Mouse (Mus musculus) forebrain, embryonic 16.5 days (tissue): ENCODE measurements around the gene Card14. TPM values are rescaled to one million over a fixed set of nuclear protein-coding genes. Genes with fewer than 3 reads are reported as not detected.

Experiments used
- ATAC-seq: fragments of 200-750 bp; cut with Nextera tagmentation; 2 replicates; pipeline ENCODE4 v1.8.0; 2017; ENCODE audit warnings: mild to moderate bottlenecking, moderate library complexity
- H3K27ac ChIP-seq: fragments of 300-500 bp; sonication (generic); 2 replicates; pipeline ENCODE4 v1.5.1; 2014; ENCODE audit warnings: low read length, control low read depth
- H3K27me3 ChIP-seq: fragments of 300-500 bp; sonication (generic); replicated peaks from 2 replicates; pipeline ENCODE4 v1.6.1; 2014; ENCODE audit warnings: low read length; ENCODE audit not compliant: control insufficient read depth, insufficient read depth
- H3K36me3 ChIP-seq: fragments of 300-500 bp; sonication (generic); 2 replicates; pipeline ENCODE4 v1.6.1; 2014; ENCODE audit not compliant: control insufficient read depth, insufficient read depth
- H3K4me1 ChIP-seq: fragments of 300-500 bp; sonication (generic); replicated peaks from 2 replicates; pipeline ENCODE4 v1.6.1; 2014; ENCODE audit warnings: low read length; ENCODE audit not compliant: control insufficient read depth, insufficient read depth
- H3K4me2 ChIP-seq: fragments of 300-500 bp; sonication (generic); 2 replicates; pipeline ENCODE4 v1.6.1; 2014; ENCODE audit warnings: mild to moderate bottlenecking, low read length, control low read depth
- H3K4me3 ChIP-seq: fragments of 300-500 bp; sonication (generic); replicated peaks from 2 replicates; pipeline ENCODE4 v1.5.1; 2014; ENCODE audit warnings: mild to moderate bottlenecking, low read length, control low read depth
- H3K9ac ChIP-seq: fragments of 300-500 bp; sonication (generic); replicated peaks from 2 replicates; pipeline ENCODE4 v1.6.1; 2014; ENCODE audit warnings: low read depth, low read length, control low read depth
- H3K9me3 ChIP-seq: fragments of 300-500 bp; sonication (generic); 2 replicates; pipeline ENCODE4 v1.6.1; 2016; ENCODE audit warnings: low read length; ENCODE audit not compliant: control insufficient read depth
- WGBS: fragments of 180-500 bp; shearing (Covaris S2); extraction: QIAGEN DNeasy Blood & Tissue Kit; methylation state at CpG from one replicate; pipeline ENCODE4 v1.1.7; 2014; 5-methylcytosine and 5-hydroxymethylcytosine counted together
- microRNA counts: library from miRNA; unstranded; fragments of <30 nt; microRNA quantifications from one replicate; lab custom pipeline; 2016
- microRNA-seq: library from miRNA; unstranded; fragments of <30 nt; microRNA quantifications from one replicate; pipeline ENCODE4, GENCODE M21; 2017
- polyA plus RNA-seq: library from polyadenylated mRNA; unstranded; fragments of >200 nt; fragmentation: Nextera tagmentation; extraction: Ambion mirVana; gene quantifications from 2 replicates; pipeline ENCODE4 v1.2.1, GENCODE M21; 2015

Card14 gene
- polyA plus RNA-seq, 1 experiment from 2014 or later, result 0.13 TPM

- H3K4me1 ChIP-seq, result peaks cover 22% of the 10 kb centered on the region
- H3K27me3 ChIP-seq, result peaks cover 38% of the 10 kb centered on the region
- H3K9ac ChIP-seq, result peak overlapping the region; percentile 55
- H3K9me3 ChIP-seq, result no peaks in the 10 kb centered on the region
- peak overlapping the region; percentile 51 for H3K4me3 ChIP-seq
- ATAC-seq, result peak; percentile 45; the same call in 1 of the 2 replicates
- no peak overlapping the region for H3K27ac ChIP-seq
- no peaks in the 10 kb centered on the region for H3K36me3 ChIP-seq
- H3K4me2 ChIP-seq, result peak overlapping the region; percentile 84
- 4% methylated on average over 53 of the region's 53 CpGs for WGBS
Measured at GRCm38 (mm10) chr11:119390271-119391231, 83.0 kb downstream of the Card14 start.

DNA sequence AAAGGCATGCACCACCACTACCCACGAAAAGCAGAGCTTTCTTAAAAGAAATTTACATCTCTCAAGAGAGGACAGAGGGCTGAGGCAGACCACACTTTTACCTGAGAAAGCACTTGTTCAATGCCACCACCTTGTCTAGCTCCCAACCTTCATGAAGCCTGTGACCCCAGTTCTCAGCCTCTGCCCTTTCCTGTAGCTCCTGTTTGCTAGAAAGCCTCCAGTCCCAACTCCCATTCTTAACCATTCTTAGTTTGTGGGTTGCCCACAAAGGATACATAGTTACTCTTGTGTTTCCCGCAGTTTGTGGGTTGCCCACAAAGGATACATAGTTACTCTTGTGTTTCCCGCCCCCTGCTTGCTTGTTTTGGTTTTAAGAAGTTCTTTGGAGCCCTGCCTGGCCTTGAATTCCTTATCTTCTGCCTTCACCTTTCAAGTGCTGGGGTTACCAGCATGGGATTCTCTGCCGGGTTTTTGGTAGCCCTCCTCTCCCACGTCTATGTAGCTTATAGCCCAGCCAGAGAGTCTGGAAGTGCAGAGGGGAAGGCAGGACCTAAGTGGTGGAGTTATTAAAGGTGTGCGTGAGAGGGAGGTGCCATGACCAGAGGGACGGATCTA, 83.9 kb downstream of the Card14 start:
- no peak overlapping the region for H3K4me3 ChIP-seq
- no peaks in the 10 kb centered on the region for H3K9me3 ChIP-seq
- H3K27me3 ChIP-seq, result peaks cover 38% of the 10 kb centered on the region
- 38% methylated on average over 7 of the region's 7 CpGs for WGBS
- ATAC-seq, result no peak
- no peaks in the 10 kb centered on the region for H3K36me3 ChIP-seq
- H3K4me2 ChIP-seq, result no peak overlapping the region
- H3K27ac ChIP-seq, result no peak overlapping the region
- no peak overlapping the region for H3K9ac ChIP-seq
- peaks cover 22% of the 10 kb centered on the region for H3K4me1 ChIP-seq

- H3K36me3 ChIP-seq, result no peaks in the 10 kb centered on the region
- no peak overlapping the region for H3K27ac ChIP-seq
- no peaks in the 10 kb centered on the region for H3K9me3 ChIP-seq
- peaks cover 38% of the 10 kb centered on the region for H3K27me3 ChIP-seq
- H3K9ac ChIP-seq, result no peak overlapping the region
- 12% methylated on average over 11 of the region's 12 CpGs for WGBS
- no peak overlapping the region for H3K4me3 ChIP-seq
- H3K4me2 ChIP-seq, result peak overlapping the region; percentile 62
- ATAC-seq, result no peak
- H3K4me1 ChIP-seq, result peaks cover 22% of the 10 kb centered on the region
Measured at GRCm38 (mm10) chr11:119392001-119392614, 84.5 kb downstream of the Card14 start.

DNA sequence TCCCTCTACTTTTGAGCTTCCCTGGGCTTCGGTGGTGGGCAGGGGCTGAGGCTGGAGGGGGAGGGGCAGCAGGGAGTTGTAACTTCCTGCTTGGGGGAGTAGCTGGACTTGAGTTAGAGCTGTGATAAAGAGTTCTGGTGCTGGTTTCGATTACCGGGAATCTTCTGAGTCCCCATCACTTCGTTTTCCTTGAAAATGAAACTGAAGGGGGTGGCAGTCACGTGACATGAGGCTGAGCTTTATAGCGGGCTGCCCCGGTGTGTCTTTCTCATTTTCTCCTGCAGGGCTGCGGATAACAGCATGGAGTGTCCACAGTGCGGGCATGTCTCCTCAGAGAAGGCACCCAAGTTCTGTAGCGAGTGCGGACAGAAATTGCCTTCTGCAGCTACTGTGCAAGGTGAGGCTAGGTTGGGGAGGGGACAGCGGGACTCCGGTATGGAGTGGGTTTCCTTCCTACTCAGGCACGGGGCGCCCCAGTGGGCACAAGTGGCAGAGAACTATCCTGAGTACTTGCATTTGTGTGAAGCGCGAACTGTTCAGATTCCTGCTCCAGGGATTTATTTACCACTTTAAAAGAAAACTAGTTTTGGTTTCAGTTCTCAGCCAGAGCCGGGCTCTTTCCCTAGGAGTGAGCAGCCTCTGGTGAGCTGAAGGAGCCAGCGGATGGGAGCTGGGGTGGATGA, 85.4 kb downstream of the Card14 start, which contains the start of gene Rnf213:
Gene Rnf213, plus strand, starts transcription at position 301 of the 683 bp plus-strand sequence.
- peak within 1 kb of the TSS; percentile 62 for H3K4me2 ChIP-seq
- peaks cover 38% of the 10 kb centered on the region for H3K27me3 ChIP-seq
- peaks cover 22% of the 10 kb centered on the region for H3K4me1 ChIP-seq
- H3K36me3 ChIP-seq, result no peaks in the 10 kb centered on the region
- peak within 1 kb of the TSS; percentile 45 for H3K4me3 ChIP-seq
- H3K9ac ChIP-seq, result peak within 1 kb of the TSS; percentile 48
- no peak within 1 kb of the TSS for H3K27ac ChIP-seq
- H3K9me3 ChIP-seq, result no peaks in the 10 kb centered on the region
- 1% methylated on average over 19 of the region's 19 CpGs for WGBS
- 0 out of 2 replicates have a peak, but pooled peaks have one; percentile 33 for ATAC-seq

- no peak overlapping the region for H3K9ac ChIP-seq
- peak overlapping the region; percentile 45 for H3K4me3 ChIP-seq
- ATAC-seq, result no peak
- H3K9me3 ChIP-seq, result no peaks in the 10 kb centered on the region
- H3K27ac ChIP-seq, result no peak overlapping the region
- peaks cover 38% of the 10 kb centered on the region for H3K27me3 ChIP-seq
- H3K36me3 ChIP-seq, result no peaks in the 10 kb centered on the region
- H3K4me2 ChIP-seq, result peak overlapping the region; percentile 62
- H3K4me1 ChIP-seq, result peaks cover 22% of the 10 kb centered on the region
- 29% methylated on average over 7 of the region's 7 CpGs for WGBS
Measured at GRCm38 (mm10) chr11:119393483-119393804, 85.9 kb downstream of the Card14 start.

DNA sequence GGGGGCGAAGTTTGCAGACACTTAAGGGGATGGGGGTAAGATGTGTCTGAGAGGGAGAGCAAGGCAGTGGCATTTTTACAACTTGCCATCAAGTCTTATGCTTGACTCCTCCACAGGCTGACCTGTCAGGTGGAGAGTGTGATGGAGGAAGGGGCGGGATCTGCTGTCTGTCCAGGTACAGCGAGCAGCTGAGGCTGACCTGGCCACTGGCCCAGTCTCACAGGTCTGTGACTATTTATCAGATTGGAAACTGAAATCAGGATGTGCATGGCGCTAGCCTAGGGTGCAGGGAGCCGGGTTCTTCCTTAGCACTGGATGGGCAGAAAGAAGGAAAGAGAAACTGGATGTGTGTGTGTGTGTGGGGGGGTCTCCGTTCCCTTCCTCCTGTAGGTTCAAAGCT, 86.6 kb downstream of the Card14 start:
- Histone ChIP-seq H3K4me3 (no peak overlapping the region), H3K9me3 (no peaks in the 10 kb centered on the region), H3K36me3 (no peaks in the 10 kb centered on the region), H3K27ac (no peak overlapping the region), H3K27me3 (peaks cover 34% of the 10 kb centered on the region), H3K4me1 (peaks cover 22% of the 10 kb centered on the region), H3K4me2 (no peak overlapping the region), H3K9ac (no peak overlapping the region)
- WGBS, result 61% methylated on average over 6 of the region's 6 CpGs
- no peak for ATAC-seq

MicroRNAs encoded within 50 kb of the gene (microRNA counts, 519-probe panel; counts per million panel counts)
- not detected for microRNA mmu-miR-1932 (lab: Ali Mortazavi, UCI)

Small RNA genes lying within 50 kb of the gene (microRNA-seq; reads per million reads assigned to microRNA genes)
- gene Mir1932, result not detected

Other genes starting within 250 kb of the Card14 start
- 18.1 and 18.5 TPM in 2 replicates for gene Cbx4, start 221.5 kb upstream of the Card14 start, polyA plus RNA-seq
- gene Tbc1d16, start 79.3 kb upstream of the Card14 start, polyA plus RNA-seq, result 52.3 and 54.6 TPM in 2 replicates
- gene Ccdc40, start 79.2 kb upstream of the Card14 start, polyA plus RNA-seq, result 11.5 and 14.1 TPM in 2 replicates
- gene Gaa, start 39.9 kb upstream of the Card14 start, polyA plus RNA-seq, result 59.8 and 69.7 TPM in 2 replicates
- 271 and 273 TPM in 2 replicates for gene Eif4a3, start 7.7 kb upstream of the Card14 start, polyA plus RNA-seq
- gene Sgsh, start 47.8 kb downstream of the Card14 start, polyA plus RNA-seq, result 3.7 and 4.0 TPM in 2 replicates
- gene Slc26a11, start 47.8 kb downstream of the Card14 start, polyA plus RNA-seq, result 3.3 and 3.7 TPM in 2 replicates
- 1.3 TPM in 2 replicates for gene Rnf213, start 85.3 kb downstream of the Card14 start, polyA plus RNA-seq
- gene Endov, start 183.6 kb downstream of the Card14 start, polyA plus RNA-seq, result 16.2 and 21.0 TPM in 2 replicates
- gene Nptx1, start 240.0 kb downstream of the Card14 start, polyA plus RNA-seq, result 8.6 and 9.8 TPM in 2 replicates